Mouse (Mus musculus): Measurements from ENCODE around the gene Tcf20. TPM values are rescaled to one million over a fixed set of nuclear protein-coding genes. Genes with fewer than 3 reads are reported as not detected.
A peak's percentile ranks its signal among the peaks of the same experiment; 100 is the strongest.

The Tcf20 gene
- total RNA-seq (2021), result 10 to 100 TPM; 21.9 to 26.0 TPM
- long read RNA-seq, experiment 1, partial matches to known transcripts, result 0 of 1 reads
- long read RNA-seq, experiment 1, other reads (novel, unspliced or antisense), result 1 of 1 reads
- long read RNA-seq, experiment 2, result 0 reads

GRCm38 (mm10) chr15:82987732-82988112 lies at the start of gene Tcf20:
Tcf20 (minus strand) TSS chr15:82987872.
- intact Hi-C loops (cut with DNase I; ENCODE audit: low total_unique reads), result no loop called here
- DNase-seq, result peak; percentile 96

- DNase-seq, result no peak
- intact Hi-C loops (cut with DNase I; ENCODE audit: low total_unique reads), result loop anchor here (2.0 to 10.0 kb wide), 2 partner anchors 122 to 222 kb away; no protein-coding TSS in a partner anchor
These were observed 49.3 kb upstream of the Tcf20 start for GRCm38 (mm10) chr15:83036900-83037519.

- intact Hi-C loops (cut with DNase I; ENCODE audit: low total_unique reads), result loop anchor here (2.0 to 10.0 kb wide), 2 partner anchors 121 to 221 kb away; no protein-coding TSS in a partner anchor
- no peak for DNase-seq
These were observed 48.4 kb upstream of the Tcf20 start for GRCm38 (mm10) chr15:83036089-83036488.

- intact Hi-C loops (cut with DNase I; ENCODE audit: low total_unique reads), result loop anchor here (10.0 kb wide), 1 partner anchor 120 kb away; no protein-coding TSS in a partner anchor
- no peak for DNase-seq
These were observed 46.8 kb upstream of the Tcf20 start for GRCm38 (mm10) chr15:83034275-83034977.

- intact Hi-C loops (cut with DNase I; ENCODE audit: low total_unique reads), result loop anchor here (10.0 kb wide), 1 partner anchor 118 kb away; no protein-coding TSS in a partner anchor
- no peak for DNase-seq
These were observed 45.4 kb upstream of the Tcf20 start, which contains the start of gene Nfam1 for GRCm38 (mm10) chr15:83032981-83033541. Nfam1 (minus strand) TSS chr15:83033306.

- DNase-seq, result no peak
- intact Hi-C loops (cut with DNase I; ENCODE audit: low total_unique reads), result loop anchor here (10.0 kb wide), 1 partner anchor 116 kb away; no protein-coding TSS in a partner anchor
These were observed 43.2 kb upstream of the Tcf20 start for GRCm38 (mm10) chr15:83030884-83031283.

GRCm38 (mm10) chr15:83029725-83030718 lies 42.4 kb upstream of the Tcf20 start:
- DNase-seq, result no peak
- intact Hi-C loops (cut with DNase I; ENCODE audit: low total_unique reads), result loop anchor here (10.0 kb wide), 1 partner anchor 115 kb away; no protein-coding TSS in a partner anchor

- intact Hi-C loops (cut with DNase I; ENCODE audit: low total_unique reads), result no loop called here
- DNase-seq, result no peak
These were observed 38.5 kb upstream of the Tcf20 start for GRCm38 (mm10) chr15:83026129-83026528.

- DNase-seq, result peak; percentile 34
- intact Hi-C loops (cut with DNase I; ENCODE audit: low total_unique reads), result no loop called here
These were observed 37.5 kb upstream of the Tcf20 start for GRCm38 (mm10) chr15:83025041-83025760.

GRCm38 (mm10) chr15:83022947-83023346 lies 35.3 kb upstream of the Tcf20 start:
- no peak for DNase-seq
- intact Hi-C loops (cut with DNase I; ENCODE audit: low total_unique reads), result no loop called here

GRCm38 (mm10) chr15:83010990-83011664 lies 23.5 kb upstream of the Tcf20 start:
- intact Hi-C loops (cut with DNase I; ENCODE audit: low total_unique reads), result no loop called here
- DNase-seq, result no peak

- intact Hi-C loops (cut with DNase I; ENCODE audit: low total_unique reads), result no loop called here
- no peak for DNase-seq
These were observed 22.8 kb upstream of the Tcf20 start for GRCm38 (mm10) chr15:83010423-83010822.

- intact Hi-C loops (cut with DNase I; ENCODE audit: low total_unique reads), result no loop called here
- DNase-seq, result no peak
These were observed 21.9 kb upstream of the Tcf20 start for GRCm38 (mm10) chr15:83009532-83009931.

GRCm38 (mm10) chr15:83008761-83009423 lies 21.2 kb upstream of the Tcf20 start:
- intact Hi-C loops (cut with DNase I; ENCODE audit: low total_unique reads), result no loop called here
- no peak for DNase-seq

- intact Hi-C loops (cut with DNase I; ENCODE audit: low total_unique reads), result no loop called here
- no peak for DNase-seq
These were observed 19.8 kb upstream of the Tcf20 start for GRCm38 (mm10) chr15:83007346-83007920.

- intact Hi-C loops (cut with DNase I; ENCODE audit: low total_unique reads), result no loop called here
- no peak for DNase-seq
These were observed 15.2 kb upstream of the Tcf20 start for GRCm38 (mm10) chr15:83002665-83003548.
